Mouse (Mus musculus) thymus, adult 2 months (tissue): ENCODE measurements around the gene Scrn1.

Experiments used
- CTCF ChIP-seq: fragments of 200-500 bp; IDR thresholded peaks from 2 replicates; pipeline ENCODE4 v1.5.1; 2012; ENCODE audit warnings: mild to moderate bottlenecking, control low read depth, low read length, moderate library complexity, borderline replicate concordance; ENCODE audit not compliant: control insufficient read depth, poor library complexity, insufficient read depth; ENCODE audit errors: extremely low read depth
- POLR2A ChIP-seq: fragments of 200-500 bp; IDR thresholded peaks from 2 replicates; pipeline ENCODE4 v1.6.1; 2012; ENCODE audit warnings: mild to moderate bottlenecking, low read length, control low read depth, moderate library complexity; ENCODE audit not compliant: control insufficient read depth, poor library complexity, insufficient read depth; ENCODE audit errors: extremely low read depth

DNA sequence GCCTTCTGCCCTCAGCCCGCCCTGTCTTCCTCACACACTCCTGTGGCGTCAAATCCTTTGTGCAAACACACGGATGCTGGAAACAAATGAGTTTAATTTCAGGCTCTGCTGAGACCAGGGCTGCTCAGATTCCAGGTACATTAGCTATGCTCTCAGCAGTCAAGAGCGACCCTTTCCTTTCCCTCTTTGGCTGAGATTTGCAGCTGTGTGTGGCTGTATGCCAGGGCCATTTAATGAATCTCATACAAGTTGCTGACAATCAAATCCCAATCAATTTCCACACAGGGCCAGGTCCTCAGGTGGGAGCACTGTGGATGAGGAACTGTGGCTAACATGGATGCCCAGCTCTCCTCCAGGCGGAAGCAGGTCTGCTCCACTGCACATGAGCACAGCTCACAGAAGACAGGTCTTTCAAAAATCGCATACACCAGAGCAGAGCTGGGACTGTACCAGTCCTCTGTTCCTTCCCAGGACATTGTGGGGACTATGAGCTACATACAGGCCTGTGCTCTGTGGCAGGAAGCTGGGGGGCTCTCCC lies 58.0 kb downstream of the Scrn1 start:
- TF ChIP-seq POLR2A (no peak), CTCF (no peak)
